Mouse (Mus musculus) megakaryocyte, embryonic 14.5 days (primary cell): ENCODE measurements at regions not wholly inside any gene's neighbourhood (a gene's known extent, or its start where the extent isn't known, plus 50 kb on each side); places are given as distances from the start of the nearest gene placed in this dataset.

ENCODE experiments used
- FLI1 ChIP-seq: IDR thresholded peaks from 2 replicates; pipeline ENCODE4 v1.6.1; 2012; ENCODE audit warnings: low read length, inconsistent platforms, mixed read lengths
- GATA1 ChIP-seq: IDR thresholded peaks from 3 replicates; pipeline ENCODE4 v1.6.1; 2012; ENCODE audit warnings: mixed read lengths, low read length, inconsistent platforms, borderline replicate concordance

GRCm38 (mm10) chr16:95647854-95648253 lies 54.0 kb upstream of the Ets2 start:
- TF ChIP-seq GATA1 (no peak), FLI1 (no peak)
